Mouse (Mus musculus) midbrain, embryonic 13.5 days (tissue): Measurements from ENCODE around the gene Ppm1d. TPM values are rescaled to one million over a fixed set of nuclear protein-coding genes. Genes with fewer than 3 reads are reported as not detected.

Experiments
- ATAC-seq: fragments of 200-750 bp; cut with Nextera tagmentation; 2 replicates; pipeline ENCODE4 v1.8.0; 2017; ENCODE audit warnings: mild to moderate bottlenecking, moderate TSS enrichment, moderate library complexity
- H3K27ac ChIP-seq: fragments of 300-500 bp; sonication (generic); 2 replicates; pipeline ENCODE4 v1.5.1; 2015; ENCODE audit warnings: inconsistent platforms, mild to moderate bottlenecking, moderate library complexity
- H3K27me3 ChIP-seq: fragments of 300-500 bp; sonication (generic); 2 replicates; pipeline ENCODE4 v1.6.1; 2015; ENCODE audit warnings: mild to moderate bottlenecking, inconsistent platforms
- H3K36me3 ChIP-seq: fragments of 300-500 bp; sonication (generic); 2 replicates; pipeline ENCODE4 v1.6.1; 2015; ENCODE audit warnings: mild to moderate bottlenecking, inconsistent platforms
- H3K4me1 ChIP-seq: fragments of 300-500 bp; sonication (generic); replicated peaks from 2 replicates; pipeline ENCODE4 v1.6.1; 2015; ENCODE audit warnings: inconsistent platforms
- H3K4me2 ChIP-seq: fragments of 300-500 bp; sonication (generic); replicated peaks from 2 replicates; pipeline ENCODE4 v1.6.1; 2015; ENCODE audit warnings: moderate library complexity, mild to moderate bottlenecking, inconsistent platforms
- H3K4me3 ChIP-seq: fragments of 300-500 bp; sonication (generic); replicated peaks from 2 replicates; pipeline ENCODE4 v1.5.1; 2015; ENCODE audit warnings: mild to moderate bottlenecking, inconsistent platforms
- H3K9ac ChIP-seq: fragments of 300-500 bp; sonication (generic); replicated peaks from 2 replicates; pipeline ENCODE4 v1.6.1; 2015; ENCODE audit warnings: mild to moderate bottlenecking, inconsistent platforms
- H3K9me3 ChIP-seq: fragments of 300-500 bp; sonication (generic); 2 replicates; pipeline ENCODE4 v1.6.1; 2016; ENCODE audit warnings: mild to moderate bottlenecking, inconsistent platforms
- WGBS: fragments of 180-500 bp; shearing (Covaris S2); methylation state at CpG from one replicate; pipeline ENCODE4 v1.1.7; 2015; 5-methylcytosine and 5-hydroxymethylcytosine counted together
- polyA plus RNA-seq: library from polyadenylated mRNA; unstranded; fragments of >200 nt; fragmentation: Nextera tagmentation; extraction: Ambion mirVana; gene quantifications from 2 replicates; pipeline ENCODE4 v1.2.1, GENCODE M21; 2015

Ppm1d gene
- polyA plus RNA-seq, 1 experiment from 2014 or later, result 22.8 TPM

DNA sequence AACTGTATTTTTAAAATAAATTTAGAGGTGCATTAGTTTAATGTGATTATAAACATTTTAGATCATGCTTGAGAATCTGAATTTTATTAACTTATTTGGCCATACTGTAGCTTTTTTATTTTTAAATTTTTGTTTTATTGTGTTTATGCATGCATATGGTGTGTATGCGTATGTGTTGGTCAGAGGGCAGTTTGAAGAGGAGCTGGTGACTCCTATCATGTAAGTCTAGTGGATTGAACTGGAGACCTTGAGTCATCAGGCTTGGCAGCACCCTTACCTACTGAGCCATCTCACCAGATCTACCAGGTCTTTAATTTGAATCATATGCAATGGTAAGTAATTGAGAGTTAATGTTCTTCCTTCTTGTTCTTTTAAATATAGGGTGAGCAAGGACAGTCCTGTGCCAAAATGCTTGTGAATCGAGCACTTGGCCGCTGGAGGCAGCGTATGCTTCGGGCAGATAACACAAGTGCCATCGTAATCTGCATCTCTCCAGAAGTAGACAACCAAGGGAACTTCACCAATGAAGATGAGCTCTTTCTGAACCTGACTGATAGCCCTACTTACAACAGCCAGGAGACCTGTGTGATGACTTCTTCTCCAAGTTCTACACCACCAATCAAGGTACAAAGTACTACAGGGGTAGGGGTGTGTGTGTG is 28.3 kb downstream of the Ppm1d start:
- Histone ChIP-seq H3K4me3 (no peak overlapping the region), H3K27me3 (no peaks in the 10 kb centered on the region), H3K4me1 (no peaks in the 10 kb centered on the region), H3K9me3 (no peaks in the 10 kb centered on the region), H3K9ac (no peak overlapping the region), H3K36me3 (peaks cover 66% of the 10 kb centered on the region), H3K27ac (no peak overlapping the region), H3K4me2 (no peak overlapping the region)
- 96% methylated on average over 6 of the region's 6 CpGs for WGBS
- no peak for ATAC-seq

DNA sequence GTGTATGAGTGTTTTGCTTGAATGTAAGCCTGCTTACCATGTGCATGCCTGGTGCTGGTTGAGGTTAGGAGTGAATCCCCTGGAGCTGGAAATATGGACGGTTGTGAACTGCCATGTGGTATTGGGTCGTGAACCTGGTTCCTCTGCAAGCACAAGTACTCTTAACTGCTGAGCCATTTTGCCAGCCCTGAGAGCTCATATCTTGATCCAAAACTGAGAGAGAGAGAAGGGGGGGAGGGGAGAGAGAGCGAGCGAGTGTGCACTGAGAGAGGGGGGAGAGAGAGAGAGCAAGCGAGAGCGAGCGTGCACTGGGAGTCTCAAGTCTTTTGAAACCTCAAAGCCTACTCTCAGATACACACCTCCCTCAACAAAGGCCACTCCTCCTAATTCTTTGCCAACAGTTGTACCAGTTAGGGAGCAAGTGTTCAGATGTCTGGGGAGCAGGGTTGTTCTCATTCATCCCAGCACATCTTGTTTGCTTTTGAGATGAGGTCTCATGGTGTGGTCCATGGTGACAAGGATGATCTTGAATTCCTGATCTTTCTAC is 29.1 kb downstream of the Ppm1d start:
- Histone ChIP-seq H3K4me2 (no peak overlapping the region), H3K4me1 (no peaks in the 10 kb centered on the region), H3K27me3 (no peaks in the 10 kb centered on the region), H3K9me3 (no peaks in the 10 kb centered on the region), H3K36me3 (peaks cover 67% of the 10 kb centered on the region), H3K4me3 (no peak overlapping the region), H3K9ac (no peak overlapping the region), H3K27ac (no peak overlapping the region)
- WGBS, result 92% methylated on average over 7 of the region's 7 CpGs
- ATAC-seq, result no peak

- Histone ChIP-seq H3K9me3 (no peaks in the 10 kb centered on the region), H3K36me3 (no peaks in the 10 kb centered on the region; the same call in 1 of the 2 replicates), H3K27ac (peak within 1 kb of the TSS; percentile 59; the same call in 1 of the 2 replicates), H3K4me2 (peak within 1 kb of the TSS; percentile 89), H3K9ac (peak within 1 kb of the TSS; percentile 79), H3K4me1 (peaks cover 11% of the 10 kb centered on the region), H3K4me3 (peak within 1 kb of the TSS; percentile 71), H3K27me3 (no peaks in the 10 kb centered on the region)
- under 1% methylated on average over 47 of the region's 47 CpGs for WGBS
- peak; percentile 100 for ATAC-seq
These were observed 41.7 kb downstream of the Ppm1d start, which contains the start of gene Bcas3 for GRCm38 (mm10) chr11:85352539-85353380. Bcas3 (plus strand) TSS chr11:85353167.

GRCm38 (mm10) chr11:85353819-85354218 is 42.8 kb downstream of the Ppm1d start:
- Histone ChIP-seq H3K27me3 (no peaks in the 10 kb centered on the region), H3K9ac (peak overlapping the region; percentile 79), H3K27ac (no peak overlapping the region), H3K36me3 (peaks cover under 1% of the 10 kb centered on the region; the same call in 1 of the 2 replicates), H3K4me2 (peak overlapping the region; percentile 89), H3K9me3 (no peaks in the 10 kb centered on the region), H3K4me1 (peaks cover 11% of the 10 kb centered on the region), H3K4me3 (peak overlapping the region; percentile 71)
- WGBS, result 77% methylated on average over 4 of the region's 4 CpGs
- ATAC-seq, result no peak

DNA sequence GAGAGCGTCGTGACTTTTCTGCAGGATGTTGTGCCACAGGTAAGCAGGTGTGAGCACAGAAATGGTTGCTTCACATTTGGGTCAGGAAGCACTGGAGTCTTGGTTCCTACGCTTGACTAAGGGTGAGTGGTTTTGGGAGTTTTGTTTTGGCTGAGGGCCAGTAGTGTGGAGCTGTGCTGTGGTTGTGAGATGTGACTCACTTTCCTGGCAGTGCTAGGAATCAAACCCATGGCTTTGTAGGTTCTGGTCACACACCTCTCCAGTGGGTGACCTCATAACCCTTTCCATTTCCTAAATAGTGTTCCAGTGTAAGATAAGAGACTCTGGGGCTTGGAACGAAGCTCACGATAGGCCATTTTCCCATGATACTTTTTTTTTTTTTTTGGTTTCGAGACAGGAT is 48.6 kb downstream of the Ppm1d start:
- WGBS, result 95% methylated on average over 6 of the region's 6 CpGs
- Histone ChIP-seq H3K27ac (no peak overlapping the region), H3K36me3 (peaks cover 38% of the 10 kb centered on the region), H3K4me2 (no peak overlapping the region), H3K27me3 (no peaks in the 10 kb centered on the region), H3K9ac (no peak overlapping the region), H3K4me1 (no peaks in the 10 kb centered on the region), H3K4me3 (no peak overlapping the region), H3K9me3 (no peaks in the 10 kb centered on the region)
- no peak for ATAC-seq

DNA sequence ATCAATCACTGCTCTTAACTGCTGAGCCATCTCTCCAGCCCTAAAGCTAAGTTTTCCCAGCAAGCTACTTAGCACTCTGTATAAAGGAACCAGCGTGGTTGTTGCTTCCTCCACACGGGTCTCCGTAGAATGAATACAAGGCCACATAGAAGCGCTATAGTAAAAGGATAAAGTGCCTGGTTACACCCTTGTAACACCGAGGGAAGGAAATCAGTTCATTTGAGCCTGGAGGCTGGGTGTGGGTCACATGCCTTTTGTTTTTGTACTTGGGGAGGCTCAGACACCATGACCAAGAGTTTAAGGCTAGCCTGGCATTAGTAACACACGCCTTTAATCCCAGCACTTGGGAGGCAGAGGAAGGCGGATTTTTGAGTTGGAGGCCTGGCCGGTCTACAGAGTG is 50.6 kb downstream of the Ppm1d start:
- Histone ChIP-seq H3K9me3 (no peaks in the 10 kb centered on the region), H3K4me1 (no peaks in the 10 kb centered on the region), H3K4me3 (no peak overlapping the region), H3K27me3 (no peaks in the 10 kb centered on the region), H3K36me3 (peaks cover 57% of the 10 kb centered on the region), H3K4me2 (no peak overlapping the region), H3K9ac (no peak overlapping the region), H3K27ac (no peak overlapping the region)
- no peak for ATAC-seq
- 84% methylated on average over 8 of the region's 8 CpGs for WGBS

GRCm38 (mm10) chr11:85366168-85366567 is 55.1 kb downstream of the Ppm1d start:
- no peak overlapping the region for H3K27ac ChIP-seq
- no peak for ATAC-seq
- no peaks in the 10 kb centered on the region for H3K4me1 ChIP-seq
- no peak overlapping the region for H3K4me2 ChIP-seq
- H3K9ac ChIP-seq, result no peak overlapping the region
- no peak overlapping the region for H3K4me3 ChIP-seq
- peaks cover 61% of the 10 kb centered on the region for H3K36me3 ChIP-seq
- WGBS, result 94% methylated on average over 3 of the region's 3 CpGs
- no peaks in the 10 kb centered on the region for H3K9me3 ChIP-seq
- no peaks in the 10 kb centered on the region for H3K27me3 ChIP-seq

- no peak overlapping the region for H3K9ac ChIP-seq
- no peak for ATAC-seq
- H3K4me1 ChIP-seq, result no peaks in the 10 kb centered on the region
- no peak overlapping the region for H3K4me2 ChIP-seq
- no peaks in the 10 kb centered on the region for H3K27me3 ChIP-seq
- peaks cover 63% of the 10 kb centered on the region for H3K36me3 ChIP-seq
- H3K27ac ChIP-seq, result no peak overlapping the region
- no peak overlapping the region for H3K4me3 ChIP-seq
- WGBS, result 48% methylated on average over 3 of the region's 3 CpGs
- H3K9me3 ChIP-seq, result no peaks in the 10 kb centered on the region
These were observed 56.8 kb downstream of the Ppm1d start for GRCm38 (mm10) chr11:85367823-85368222.

DNA sequence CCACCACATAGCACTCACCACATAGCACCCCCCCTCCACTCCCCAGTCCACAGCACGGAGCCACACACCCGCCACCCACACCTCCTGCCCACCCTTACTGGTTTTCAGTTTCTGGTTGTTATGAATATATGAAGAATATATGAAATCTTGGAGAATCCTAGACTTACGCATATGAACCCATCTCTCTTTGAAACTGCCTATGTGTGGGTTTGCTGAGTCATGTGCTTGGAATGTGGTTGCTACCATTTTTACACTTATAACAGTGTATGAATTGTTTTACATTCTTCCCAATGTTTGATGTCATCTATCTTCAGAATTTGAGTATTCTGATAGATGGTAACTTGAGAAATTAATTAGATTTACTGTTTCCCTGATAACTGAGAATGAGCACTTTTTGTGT is 68.0 kb downstream of the Ppm1d start:
- Histone ChIP-seq H3K4me3 (no peak overlapping the region), H3K9me3 (no peaks in the 10 kb centered on the region), H3K27me3 (no peaks in the 10 kb centered on the region), H3K4me2 (no peak overlapping the region), H3K27ac (no peak overlapping the region), H3K4me1 (no peaks in the 10 kb centered on the region), H3K36me3 (no peaks in the 10 kb centered on the region), H3K9ac (no peak overlapping the region)
- no peak for ATAC-seq
- 94% methylated on average over 3 of the region's 3 CpGs for WGBS

DNA sequence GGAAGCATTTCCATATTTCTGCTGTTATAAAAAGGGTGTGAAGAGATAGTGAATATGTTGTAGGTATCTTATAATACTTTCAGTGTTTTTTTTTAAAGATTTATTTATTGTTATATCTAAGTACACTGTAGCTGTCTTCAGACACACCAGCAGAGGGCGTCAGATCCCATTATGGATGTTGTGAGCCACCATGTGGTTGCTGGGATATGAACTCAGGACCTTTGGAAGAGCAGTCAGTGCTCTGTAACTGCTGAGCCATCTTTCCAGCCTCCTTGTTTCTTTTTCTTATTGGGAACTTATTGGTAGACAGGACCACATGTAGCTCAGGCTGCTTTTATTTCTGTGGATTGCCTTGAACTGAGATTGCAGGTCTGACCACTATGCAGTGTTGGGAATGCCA is 69.0 kb downstream of the Ppm1d start:
- Histone ChIP-seq H3K9me3 (no peaks in the 10 kb centered on the region), H3K27me3 (no peaks in the 10 kb centered on the region), H3K4me2 (no peak overlapping the region), H3K4me1 (no peaks in the 10 kb centered on the region), H3K9ac (no peak overlapping the region), H3K36me3 (no peaks in the 10 kb centered on the region), H3K27ac (no peak overlapping the region), H3K4me3 (no peak overlapping the region)
- 16% methylated on average over 1 of the region's 1 CpGs for WGBS
- ATAC-seq, result no peak

GRCm38 (mm10) chr11:85382055-85382454 is 71.0 kb downstream of the Ppm1d start:
- no peak for ATAC-seq
- no peaks in the 10 kb centered on the region for H3K36me3 ChIP-seq
- H3K4me1 ChIP-seq, result no peaks in the 10 kb centered on the region
- no peak overlapping the region for H3K4me2 ChIP-seq
- H3K27me3 ChIP-seq, result no peaks in the 10 kb centered on the region
- H3K9me3 ChIP-seq, result no peaks in the 10 kb centered on the region
- no peak overlapping the region for H3K27ac ChIP-seq
- WGBS, result 20% methylated on average over 4 of the region's 4 CpGs
- H3K4me3 ChIP-seq, result no peak overlapping the region
- H3K9ac ChIP-seq, result no peak overlapping the region
